Mouse (Mus musculus): ENCODE data around the gene Cramp1l. TPM values are rescaled to one million over a fixed set of nuclear protein-coding genes. Genes with fewer than 3 reads are reported as not detected.
"Not testable (repeated sequence)": the region's sequence is repeated elsewhere in the genome, so short reads cannot be mapped to it uniquely, and the experiment has no call there.

The Cramp1l gene
- polyA plus RNA-seq, 1 experiment from 2014 or later, result 2.5 TPM

- H3K27ac ChIP-seq (ENCODE audit: low read depth, low read length), result no peak overlapping the region
- TF ChIP-seq CTCF (IDR thresholded peaks at IDR 0.05; ENCODE audit: low read depth), result no peak
- H3K4me3 ChIP-seq (ENCODE audit: low read depth, low read length), result peak overlapping the region; percentile 75
- H3K4me2 ChIP-seq (replicated peaks; ENCODE audit: low read depth), result peak overlapping the region; percentile 75
- 11% methylated on average over 21 of the region's 21 CpGs for WGBS
- no peaks in the 10 kb centered on the region for H3K27me3 ChIP-seq (replicated peaks; ENCODE audit: control insufficient read depth, insufficient read depth, low read length)
- peak; percentile 46 for ATAC-seq
- no peak overlapping the region for H3K9ac ChIP-seq (ENCODE audit: low read depth, low read length)
- H3K9me3 ChIP-seq (ENCODE audit: control insufficient read depth), result no peaks in the 10 kb centered on the region
- H3K36me3 ChIP-seq (ENCODE audit: control insufficient read depth, insufficient read depth), result peaks cover 35% of the 10 kb centered on the region
- no peaks in the 10 kb centered on the region for H3K4me1 ChIP-seq (replicated peaks; ENCODE audit: control insufficient read depth, insufficient read depth, low read length)
Measured at GRCm38 (mm10) chr17:24960852-24961715, 54.5 kb downstream of the Cramp1l start.

- H3K4me1 ChIP-seq (replicated peaks; ENCODE audit: control insufficient read depth, insufficient read depth, low read length), result no peaks in the 10 kb centered on the region
- H3K4me2 ChIP-seq (replicated peaks; ENCODE audit: low read depth), result peak within 1 kb of the TSS; percentile 75
- H3K9ac ChIP-seq (ENCODE audit: low read depth, low read length), result peak within 1 kb of the TSS; percentile 60
- ATAC-seq, result peak; percentile 100
- no peaks in the 10 kb centered on the region for H3K9me3 ChIP-seq (ENCODE audit: control insufficient read depth)
- H3K4me3 ChIP-seq (ENCODE audit: low read depth, low read length), result peak within 1 kb of the TSS; percentile 75
- peaks cover 33% of the 10 kb centered on the region; the same call in 1 of the 2 replicates for H3K36me3 ChIP-seq (ENCODE audit: control insufficient read depth, insufficient read depth)
- TF ChIP-seq CTCF (IDR thresholded peaks at IDR 0.05; ENCODE audit: low read depth), result peak; percentile 74
- H3K27me3 ChIP-seq (replicated peaks; ENCODE audit: control insufficient read depth, insufficient read depth, low read length), result no peaks in the 10 kb centered on the region
- peak within 1 kb of the TSS; percentile 85 for H3K27ac ChIP-seq (ENCODE audit: low read depth, low read length)
- WGBS, result under 1% methylated on average over 58 of the region's 59 CpGs
Measured at GRCm38 (mm10) chr17:24960135-24960851, 55.3 kb downstream of the Cramp1l start, which contains the start of gene Jpt2. Gene Jpt2, minus strand, starts transcription at chr17:24960689.

DNA sequence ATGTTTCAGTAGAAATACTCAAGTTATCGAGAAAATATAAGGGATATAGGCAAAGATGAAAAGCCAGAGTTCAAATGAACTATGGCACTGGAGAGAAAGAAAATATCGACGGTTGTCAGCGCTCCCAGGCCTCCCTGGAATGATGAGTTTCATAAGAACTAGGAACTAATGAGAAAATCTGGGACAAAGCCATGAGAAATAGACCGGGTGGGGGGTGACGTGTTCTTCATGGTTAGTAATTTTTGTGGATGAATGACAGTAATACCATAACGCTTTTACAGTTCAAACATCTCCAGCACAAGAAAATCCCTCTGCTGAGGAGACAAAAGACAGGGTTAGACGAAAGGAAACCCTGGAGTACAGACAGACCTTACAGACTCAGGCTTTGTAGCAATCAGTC is 56.2 kb downstream of the Cramp1l start:
- no peak for ATAC-seq
- WGBS, result 29% methylated on average over 8 of the region's 8 CpGs

DNA sequence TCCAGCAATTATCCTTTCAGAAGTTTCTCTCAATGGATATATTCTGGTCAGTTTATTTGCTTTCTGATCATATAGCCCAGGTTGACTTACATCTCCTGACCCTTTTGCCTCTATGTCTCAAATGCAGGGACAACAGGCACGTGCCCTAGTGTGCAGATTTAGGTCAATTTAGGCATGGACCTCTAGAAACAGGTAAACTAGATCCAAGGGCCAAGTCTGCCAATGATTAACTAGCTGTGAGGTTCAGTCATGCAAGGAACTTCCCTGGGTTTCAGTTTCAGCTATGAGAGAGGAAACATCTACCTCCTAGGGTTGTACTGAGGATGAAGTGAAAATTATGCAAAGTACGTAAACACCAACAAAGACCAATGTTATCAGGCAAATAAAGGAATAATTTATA is 62.3 kb downstream of the Cramp1l start:
- H3K9me3 ChIP-seq (ENCODE audit: control insufficient read depth), result no peaks in the 10 kb centered on the region
- TF ChIP-seq CTCF (IDR thresholded peaks at IDR 0.05; ENCODE audit: low read depth), result no peak
- WGBS, result 52% methylated on average over 2 of the region's 2 CpGs
- no peak overlapping the region for H3K9ac ChIP-seq (ENCODE audit: low read depth, low read length)
- no peak overlapping the region; the same call in 1 of the 2 replicates for H3K4me2 ChIP-seq (replicated peaks; ENCODE audit: low read depth)
- peaks cover 29% of the 10 kb centered on the region for H3K36me3 ChIP-seq (ENCODE audit: control insufficient read depth, insufficient read depth)
- H3K4me1 ChIP-seq (replicated peaks; ENCODE audit: control insufficient read depth, insufficient read depth, low read length), result 0 out of 2 replicates have a peak, but pooled peaks cover 3% of the 10 kb centered on the region
- peak; percentile 68 for ATAC-seq
- H3K4me3 ChIP-seq (ENCODE audit: low read depth, low read length), result no peak overlapping the region
- no peak overlapping the region; the same call in 1 of the 2 replicates for H3K27ac ChIP-seq (ENCODE audit: low read depth, low read length)
- H3K27me3 ChIP-seq (replicated peaks; ENCODE audit: control insufficient read depth, insufficient read depth, low read length), result no peaks in the 10 kb centered on the region

More for the DNA sequence above, 56.2 kb downstream of the Cramp1l start:
- peak overlapping the region; percentile 75 for H3K4me2 ChIP-seq (replicated peaks; ENCODE audit: low read depth)
- no peak for TF ChIP-seq CTCF (IDR thresholded peaks at IDR 0.05; ENCODE audit: low read depth)
- no peaks in the 10 kb centered on the region for H3K4me1 ChIP-seq (replicated peaks; ENCODE audit: control insufficient read depth, insufficient read depth, low read length)
- H3K4me3 ChIP-seq (ENCODE audit: low read depth, low read length), result peak overlapping the region; percentile 75
- H3K9ac ChIP-seq (ENCODE audit: low read depth, low read length), result peak overlapping the region; percentile 60
- H3K9me3 ChIP-seq (ENCODE audit: control insufficient read depth), result no peaks in the 10 kb centered on the region
- no peak overlapping the region; the same call in 1 of the 2 replicates for H3K27ac ChIP-seq (ENCODE audit: low read depth, low read length)
- H3K27me3 ChIP-seq (replicated peaks; ENCODE audit: control insufficient read depth, insufficient read depth, low read length), result no peaks in the 10 kb centered on the region
- H3K36me3 ChIP-seq (ENCODE audit: control insufficient read depth, insufficient read depth), result peaks cover 27% of the 10 kb centered on the region

- Histone ChIP-seq H3K27ac (ENCODE audit: low read depth, low read length) (no peak overlapping the region), H3K27me3 (replicated peaks; ENCODE audit: control insufficient read depth, insufficient read depth, low read length) (no peaks in the 10 kb centered on the region), H3K36me3 (ENCODE audit: control insufficient read depth, insufficient read depth) (peaks cover 49% of the 10 kb centered on the region), H3K4me3 (ENCODE audit: low read depth, low read length) (no peak overlapping the region), H3K9ac (ENCODE audit: low read depth, low read length) (no peak overlapping the region), H3K4me2 (replicated peaks; ENCODE audit: low read depth) (no peak overlapping the region), H3K9me3 (ENCODE audit: control insufficient read depth) (no peaks in the 10 kb centered on the region), H3K4me1 (replicated peaks; ENCODE audit: control insufficient read depth, insufficient read depth, low read length) (0 out of 2 replicates have a peak, but pooled peaks cover 3% of the 10 kb centered on the region)
- no peak for TF ChIP-seq CTCF (IDR thresholded peaks at IDR 0.05; ENCODE audit: low read depth)
- no peak for ATAC-seq
- 66% methylated on average over 2 of the region's 2 CpGs for WGBS
Measured at GRCm38 (mm10) chr17:24950671-24951070, 64.9 kb downstream of the Cramp1l start.

GRCm38 (mm10) chr17:24948204-24948603 is 67.4 kb downstream of the Cramp1l start:
- peaks cover 65% of the 10 kb centered on the region for H3K36me3 ChIP-seq (ENCODE audit: control insufficient read depth, insufficient read depth)
- H3K27ac ChIP-seq (ENCODE audit: low read depth, low read length), result 0 out of 2 replicates have a peak overlapping the region, but pooled peaks have one; percentile 15
- no peaks in the 10 kb centered on the region for H3K27me3 ChIP-seq (replicated peaks; ENCODE audit: control insufficient read depth, insufficient read depth, low read length)
- 68% methylated on average over 5 of the region's 5 CpGs for WGBS
- H3K4me2 ChIP-seq (replicated peaks; ENCODE audit: low read depth), result no peak overlapping the region
- H3K9me3 ChIP-seq (ENCODE audit: control insufficient read depth), result no peaks in the 10 kb centered on the region
- ATAC-seq, result peak; percentile 59
- H3K9ac ChIP-seq (ENCODE audit: low read depth, low read length), result no peak overlapping the region
- H3K4me3 ChIP-seq (ENCODE audit: low read depth, low read length), result no peak overlapping the region
- 0 out of 2 replicates have a peak, but pooled peaks cover under 1% of the 10 kb centered on the region for H3K4me1 ChIP-seq (replicated peaks; ENCODE audit: control insufficient read depth, insufficient read depth, low read length)
- TF ChIP-seq CTCF (IDR thresholded peaks at IDR 0.05; ENCODE audit: low read depth), result no peak

DNA sequence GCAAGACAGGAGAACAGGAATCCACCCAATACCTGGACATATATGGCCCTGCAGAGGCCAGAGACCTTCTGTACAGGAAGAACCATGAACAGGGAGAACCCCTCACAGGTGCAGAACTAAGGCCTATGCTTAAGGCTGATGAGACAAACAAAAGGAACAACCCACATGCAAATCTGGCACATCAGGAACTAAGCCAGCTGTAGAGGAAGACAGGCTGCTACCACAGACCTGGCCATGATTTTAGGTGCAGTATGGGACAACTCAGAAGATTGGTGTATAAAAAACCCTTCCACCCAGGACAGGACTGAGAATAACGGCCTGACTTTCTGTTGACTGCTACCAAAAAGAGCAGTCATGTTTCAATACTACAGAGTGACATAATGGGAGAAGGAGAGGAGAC is 72.0 kb downstream of the Cramp1l start:
- not testable (repeated sequence) for H3K9ac ChIP-seq (ENCODE audit: low read depth, low read length); ATAC-seq; H3K9me3 ChIP-seq (ENCODE audit: control insufficient read depth); H3K27me3 ChIP-seq (replicated peaks; ENCODE audit: control insufficient read depth, insufficient read depth, low read length); H3K4me1 ChIP-seq (replicated peaks; ENCODE audit: control insufficient read depth, insufficient read depth, low read length); H3K4me3 ChIP-seq (ENCODE audit: low read depth, low read length); H3K4me2 ChIP-seq (replicated peaks; ENCODE audit: low read depth); H3K27ac ChIP-seq (ENCODE audit: low read depth, low read length)
- 93% methylated on average over 1 of the region's 1 CpGs for WGBS
- peaks cover 52% of the 10 kb centered on the region for H3K36me3 ChIP-seq (ENCODE audit: control insufficient read depth, insufficient read depth)
